Mouse (Mus musculus): ENCODE results near the gene Cd276.

Gene Cd276

DNA sequence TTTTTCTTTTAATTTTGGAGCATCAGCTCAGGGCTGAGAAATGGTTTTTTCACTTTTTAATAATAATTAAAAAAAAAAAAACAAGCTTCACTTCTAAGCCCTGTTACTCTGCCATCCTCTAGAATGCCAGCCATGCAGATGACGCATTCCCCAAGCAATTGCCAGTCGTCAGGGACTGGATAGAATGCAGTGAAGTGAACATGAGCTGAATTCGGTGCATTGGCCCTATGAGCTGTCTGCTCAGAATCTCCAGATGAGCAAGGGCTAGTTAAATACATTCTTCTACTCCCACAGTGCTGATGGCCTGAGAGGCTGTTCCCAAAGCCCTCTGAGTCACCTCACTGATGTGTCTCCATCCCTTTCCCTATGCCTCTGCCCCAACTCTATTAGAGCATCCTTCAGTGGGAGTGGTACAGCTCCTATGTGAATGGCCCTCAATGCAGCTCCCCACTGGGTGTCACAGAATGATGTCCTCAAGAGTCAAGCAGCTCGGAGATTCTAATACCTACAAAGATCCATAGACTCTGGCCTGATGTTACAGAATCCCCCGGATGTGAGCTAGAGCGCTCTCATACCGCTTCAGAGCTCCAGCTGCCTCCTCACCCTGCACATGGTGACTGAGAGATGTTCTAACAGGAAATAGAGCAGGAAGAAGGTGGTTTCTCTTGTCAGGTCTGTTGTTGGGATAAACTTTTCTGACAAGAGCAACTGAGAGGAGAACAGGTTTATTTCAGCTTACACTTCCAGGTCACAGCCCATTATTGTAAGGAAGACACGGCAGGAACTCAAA lies 47.8 kb downstream of the Cd276 start:
- DNase-seq: no peak

DNA sequence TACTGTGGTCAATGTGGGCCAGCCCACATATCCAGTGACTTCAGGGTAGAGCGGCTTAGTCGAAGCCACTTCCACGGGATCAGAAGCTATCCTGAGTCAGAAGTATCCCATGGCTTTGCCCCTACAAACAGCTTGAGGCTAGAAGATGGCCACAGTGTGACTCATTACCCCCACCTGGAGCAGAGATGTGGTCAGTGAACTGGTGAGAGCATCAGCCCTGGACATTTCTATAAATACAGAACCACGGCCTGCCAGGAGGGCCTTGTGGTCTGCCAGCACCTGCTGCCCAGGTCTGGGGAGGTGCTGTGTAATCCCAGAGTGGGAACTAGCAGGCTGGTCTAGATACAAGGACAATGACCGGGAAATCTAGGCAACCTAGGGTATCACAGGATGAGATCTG lies 54.3 kb downstream of the Cd276 start:
- DNase-seq: no peak

- DNase-seq: no peak
Measured at GRCm38 (mm10) chr9:58497942-58498341, 57.3 kb downstream of the Cd276 start.

DNA sequence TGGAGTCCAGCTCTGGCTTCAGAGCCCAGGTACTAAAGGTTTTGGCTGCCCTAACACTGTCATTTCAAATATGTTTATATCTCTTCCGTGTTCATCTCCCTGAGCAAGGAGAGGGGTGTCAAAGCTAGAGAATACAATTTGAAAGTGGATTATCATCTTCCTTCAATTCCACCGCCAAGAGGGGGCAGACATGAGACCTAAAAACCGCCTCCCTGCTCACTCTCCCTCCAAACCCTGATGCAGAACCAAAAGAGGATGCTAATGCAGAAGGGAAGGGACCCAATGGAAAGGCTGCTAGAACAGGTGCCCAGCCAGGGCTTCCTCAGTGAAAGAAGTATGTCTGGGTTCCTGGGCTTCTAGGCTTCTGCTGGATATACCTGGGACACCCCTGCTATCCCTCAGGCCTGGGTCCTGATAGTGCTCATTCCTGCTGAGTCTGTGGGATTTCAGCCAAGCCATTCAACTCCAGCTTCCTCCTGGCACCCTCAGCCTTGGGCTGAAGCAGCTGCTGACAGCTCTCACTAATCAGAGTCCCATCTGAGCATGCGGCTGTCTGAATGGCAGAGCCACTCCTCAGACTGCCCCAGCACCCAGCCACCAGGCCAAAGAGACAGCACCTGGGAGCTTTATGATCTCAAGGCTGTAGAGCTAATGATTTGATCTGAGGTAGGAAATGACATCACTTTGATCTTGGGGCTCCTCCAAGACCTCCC lies 58.6 kb downstream of the Cd276 start:
- DNase-seq: peak; percentile 55

DNA sequence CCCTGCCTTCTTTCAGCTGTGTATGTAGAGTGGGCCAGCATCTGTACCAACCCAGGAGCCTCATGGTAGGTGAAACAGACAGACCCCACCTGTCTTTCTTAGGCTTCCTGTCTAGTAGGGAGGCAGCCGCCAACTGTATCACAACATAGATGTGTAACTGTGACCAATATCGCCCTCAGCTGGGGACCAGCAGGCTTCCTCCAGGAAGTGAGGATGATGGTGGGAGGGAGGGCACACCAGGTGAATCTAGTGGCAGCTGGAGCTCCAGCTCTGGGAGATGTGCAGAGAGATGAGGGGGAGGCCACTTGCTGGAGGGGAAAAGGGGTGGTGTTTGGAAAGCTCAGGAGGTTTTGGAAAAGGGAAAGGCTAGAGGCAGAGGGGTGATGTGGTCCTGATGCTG lies 60.2 kb downstream of the Cd276 start:
- DNase-seq: peak; percentile 26

DNA sequence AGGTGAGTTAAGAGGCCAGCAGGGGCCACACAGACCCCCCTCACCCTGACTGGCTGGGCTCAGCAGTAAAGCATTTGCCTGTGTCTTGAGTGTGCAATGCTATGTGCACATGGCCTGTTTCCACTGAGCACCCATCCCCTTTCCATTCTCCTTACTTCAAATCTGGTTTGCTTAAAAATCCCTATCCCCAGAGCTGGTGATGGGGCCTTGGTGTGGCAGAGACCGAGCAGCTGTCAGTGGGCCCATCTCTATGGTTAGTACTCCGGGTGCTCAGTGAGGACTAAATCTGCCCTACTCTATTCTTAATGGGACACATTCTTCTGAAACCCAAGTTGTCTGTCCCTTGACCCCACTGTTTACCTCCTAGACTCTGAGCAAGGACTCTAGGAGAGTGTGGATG lies 64.8 kb downstream of the Cd276 start:
- DNase-seq: no peak

- no peak for DNase-seq
Measured at GRCm38 (mm10) chr9:58489865-58490165, 65.4 kb downstream of the Cd276 start.

- peak; percentile 38 for DNase-seq
Measured at GRCm38 (mm10) chr9:58489133-58489864, 65.9 kb downstream of the Cd276 start.

- peak; percentile 70 for DNase-seq
Measured at GRCm38 (mm10) chr9:58487851-58488801, 67.1 kb downstream of the Cd276 start, which contains the start of gene Insyn1. Gene Insyn1, plus strand, starts transcription at chr9:58488603.

DNA sequence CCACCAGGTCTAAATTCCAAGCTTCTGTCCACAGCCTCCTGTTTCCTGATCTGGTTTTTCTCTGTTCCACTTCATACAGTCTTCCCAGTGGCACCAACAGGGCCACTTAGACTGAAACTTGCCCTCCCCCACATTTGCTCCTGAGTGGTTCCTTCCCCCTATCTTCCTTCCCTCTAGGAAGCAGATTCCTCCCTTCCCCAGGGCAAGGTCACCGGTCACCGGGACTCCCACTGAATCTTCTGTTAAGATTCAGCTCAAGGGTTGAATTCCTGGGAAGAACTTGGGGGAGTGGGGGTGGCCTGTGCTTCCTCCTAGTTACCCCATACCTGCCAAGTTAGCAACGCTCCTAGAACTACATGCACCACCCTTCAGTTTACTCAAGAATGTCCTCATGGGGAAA lies 68.2 kb downstream of the Cd276 start:
- DNase-seq: no peak

Data from right cerebral cortex, postnatal 14 days (tissue).